ENCODE assay signal across 26 mouse cellular contexts in genomic region chr3:27462316-27462902, GRCm38 (mm10).
A peak's percentile ranks its signal among the peaks of the same experiment; 100 is the strongest.
DNase-seq lines count a peak whose midpoint lies in the region; ATAC-seq lines count a peak whose summit lies in the region.
"Had no signal": no experiment of that assay in that cellular context is flagged by ENCODE, and none has a peak within 500 bp of the region (broad histone marks: within the 10 kb centered on the region; RNA-seq: fewer than 3 reads in every experiment).

No protein-coding gene starts in this region.

- H3K9ac ChIP-seq in heart, embryonic 13.5 days, result peak overlapping the region; percentile 1; the same call in 1 of the 2 replicates
- no peak overlapping the region for H3K9ac ChIP-seq in heart, embryonic 11.5 days (ENCODE audit: low read depth, low read length)
- H3K9ac ChIP-seq: forebrain, postnatal 0 days; kidney, embryonic 15.5 days; limb, embryonic 13.5 days; liver, embryonic 13.5 days; lung, embryonic 14.5 days; midbrain, embryonic 13.5 days; neural tube, embryonic 15.5 days; stomach, embryonic 15.5 days had no signal

- no peak for ATAC-seq in heart, embryonic 13.5 days (ENCODE audit: extremely low read depth, insufficient number of reproducible peaks, low FRiP score, low TSS enrichment)
- ATAC-seq in heart, embryonic 11.5 days (replicated peaks; ENCODE audit: insufficient number of reproducible peaks, low FRiP score, low TSS enrichment), result no peak
- ATAC-seq in granulocyte monocyte progenitor cell, adult 5-6 weeks (replicated peaks; ENCODE audit: poor library complexity, severe bottlenecking), result no peak
- ATAC-seq: forebrain, postnatal 0 days; hindbrain, embryonic 16.5 days; intestine, postnatal 0 days had no signal

- no peak overlapping the region for H3K4me3 ChIP-seq in heart, embryonic 13.5 days
- no peak overlapping the region for H3K4me3 ChIP-seq in heart, embryonic 11.5 days (ENCODE audit: low read depth, low read length)
- H3K4me3 ChIP-seq: forebrain, embryonic 10.5 days; gastrocnemius, adult 2 months; heart, adult 2 months; kidney, embryonic 15.5 days; limb, embryonic 13.5 days; liver, embryonic 13.5 days; midbrain, embryonic 13.5 days; neural tube, embryonic 15.5 days; stomach, embryonic 15.5 days had no signal

- WGBS in heart, embryonic 13.5 days, result 75% methylated on average over 9 of the region's 9 CpGs
- WGBS in heart, embryonic 11.5 days (ENCODE audit: insufficient replicate concordance), result 73% methylated on average over 9 of the region's 9 CpGs

- peaks cover 46% of the 10 kb centered on the region for H3K4me1 ChIP-seq in heart, embryonic 13.5 days
- peaks cover 19% of the 10 kb centered on the region for H3K4me1 ChIP-seq in heart, embryonic 11.5 days (ENCODE audit: control insufficient read depth, insufficient read depth, low read length)
- H3K4me1 ChIP-seq: forebrain, embryonic 10.5 days; kidney, embryonic 15.5 days; limb, embryonic 13.5 days; liver, embryonic 13.5 days; midbrain, embryonic 13.5 days; neural tube, embryonic 15.5 days; stomach, embryonic 15.5 days had no signal

- H3K27ac ChIP-seq in heart, embryonic 13.5 days (replicated peaks), result 0 out of 2 replicates have a peak overlapping the region, but pooled peaks have one; percentile 20
- no peak overlapping the region for H3K27ac ChIP-seq in heart, embryonic 11.5 days (ENCODE audit: low read depth, low read length)
- H3K27ac ChIP-seq: forebrain, embryonic 10.5 days; gastrocnemius, adult 2 months; kidney, embryonic 15.5 days; limb, embryonic 13.5 days; liver, embryonic 13.5 days; midbrain, embryonic 13.5 days; neural tube, embryonic 15.5 days; stomach, embryonic 15.5 days had no signal

- no peaks in the 10 kb centered on the region for H3K9me3 ChIP-seq in heart, embryonic 13.5 days
- H3K9me3 ChIP-seq in heart, embryonic 11.5 days (replicated peaks; ENCODE audit: control insufficient read depth, low read length), result no peaks in the 10 kb centered on the region
- H3K9me3 ChIP-seq: forebrain, embryonic 10.5 days; kidney, embryonic 15.5 days; limb, embryonic 13.5 days; liver, embryonic 13.5 days; midbrain, embryonic 13.5 days; neural tube, embryonic 15.5 days; stomach, embryonic 15.5 days had no signal

- peaks cover 92% of the 10 kb centered on the region for H3K36me3 ChIP-seq in heart, embryonic 13.5 days
- peaks cover 22% of the 10 kb centered on the region for H3K36me3 ChIP-seq in heart, embryonic 11.5 days (ENCODE audit: control insufficient read depth, insufficient read depth, low read length)

- DNase-seq in CD4-positive helper T cell, adult 2 months (ENCODE audit: low read depth, low spot score), result peak; percentile 37
- DNase-seq in brain, adult 2 months (ENCODE audit: low read depth, low spot score), result peak; percentile 28
- peak; percentile 37 to 44 for DNase-seq in thymus, postnatal 10 days (ENCODE audit: low spot score in 2 of 2)
- DNase-seq in cerebellum, adult 11 months, result no peak
- DNase-seq in urinary bladder, postnatal 4 days (ENCODE audit: low spot score in 2 of 2), result no peak
- DNase-seq: adrenal gland, postnatal 14 days; cerebellum, adult 18-20 months; cerebellum, postnatal 36 days; forebrain, postnatal 0 days; liver, embryonic 13.5 days; lung, embryonic 14.5 days; lung, postnatal 4 days; spleen, adult 18-20 months had no signal

- H3K27me3 ChIP-seq in heart, embryonic 13.5 days (replicated peaks), result no peaks in the 10 kb centered on the region
- no peaks in the 10 kb centered on the region for H3K27me3 ChIP-seq in heart, embryonic 11.5 days (ENCODE audit: control insufficient read depth, insufficient read depth, low read length)
- H3K27me3 ChIP-seq: kidney, embryonic 15.5 days; limb, embryonic 13.5 days; liver, embryonic 13.5 days; midbrain, embryonic 13.5 days; neural tube, embryonic 15.5 days; stomach, embryonic 15.5 days had no signal

- H3K4me2 ChIP-seq in heart, embryonic 13.5 days, result no peak overlapping the region
- H3K4me2 ChIP-seq in heart, embryonic 11.5 days, result no peak overlapping the region
- H3K4me2 ChIP-seq: kidney, embryonic 15.5 days; limb, embryonic 13.5 days; liver, embryonic 13.5 days; lung, embryonic 14.5 days; midbrain, embryonic 13.5 days; neural tube, embryonic 15.5 days; stomach, embryonic 15.5 days had no signal

Comparison
In these comparisons a context has a peak if more than half of its experiments do, and no peak if none do; other contexts are left out.
1. DNase-seq: peak in CD4-positive helper T cell, adult 2 months (single experiment), brain, adult 2 months (single experiment) and thymus, postnatal 10 days (2 of 2); none in cerebellum, adult 11 months (single experiment) and urinary bladder, postnatal 4 days (0 of 2).